Mouse (Mus musculus): ENCODE results near the gene Gm17571.

Gm17571 gene

GRCm38 (mm10) chr9:13455231-13455630, 8.7 kb upstream of the Gm17571 start:
- no peak for DNase-seq (ENCODE audit: low spot score in 2 of 2)

GRCm38 (mm10) chr9:13454651-13455123, 8.1 kb upstream of the Gm17571 start:
- DNase-seq (ENCODE audit: low spot score in 2 of 2), result no peak

- DNase-seq (ENCODE audit: low spot score in 2 of 2), result no peak
These were observed 2.2 kb upstream of the Gm17571 start for GRCm38 (mm10) chr9:13448716-13449115.

- DNase-seq (ENCODE audit: low spot score in 2 of 2), result no peak
These were observed 317 bp downstream of the Gm17571 start for GRCm38 (mm10) chr9:13446236-13446635.

- no peak for DNase-seq (ENCODE audit: low spot score in 2 of 2)
These were observed 2.9 kb downstream of the Gm17571 start for GRCm38 (mm10) chr9:13443484-13444211.

- no peak for DNase-seq (ENCODE audit: low spot score in 2 of 2)
These were observed 4.4 kb downstream of the Gm17571 start for GRCm38 (mm10) chr9:13442012-13442735.

DNA sequence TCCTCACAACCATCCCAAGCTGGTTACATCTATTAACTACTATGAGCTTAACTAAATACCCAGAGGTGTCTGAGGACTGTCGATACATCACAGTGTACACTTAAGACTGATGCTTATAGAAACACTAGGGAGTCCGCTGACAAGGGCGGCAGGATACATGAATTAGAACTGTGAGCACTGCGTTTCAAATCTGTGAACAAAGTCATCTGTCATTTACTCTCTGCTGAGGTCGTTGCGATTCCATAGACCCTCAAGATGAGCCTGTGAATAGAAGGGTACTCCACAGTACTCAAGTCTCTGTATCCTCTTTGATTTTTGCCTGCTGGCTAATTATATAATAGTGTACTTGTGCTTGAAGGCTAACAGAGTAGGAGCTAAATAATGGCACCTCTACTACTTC, 5.6 kb downstream of the Gm17571 start:
- no peak for DNase-seq (ENCODE audit: low spot score in 2 of 2)

DNA sequence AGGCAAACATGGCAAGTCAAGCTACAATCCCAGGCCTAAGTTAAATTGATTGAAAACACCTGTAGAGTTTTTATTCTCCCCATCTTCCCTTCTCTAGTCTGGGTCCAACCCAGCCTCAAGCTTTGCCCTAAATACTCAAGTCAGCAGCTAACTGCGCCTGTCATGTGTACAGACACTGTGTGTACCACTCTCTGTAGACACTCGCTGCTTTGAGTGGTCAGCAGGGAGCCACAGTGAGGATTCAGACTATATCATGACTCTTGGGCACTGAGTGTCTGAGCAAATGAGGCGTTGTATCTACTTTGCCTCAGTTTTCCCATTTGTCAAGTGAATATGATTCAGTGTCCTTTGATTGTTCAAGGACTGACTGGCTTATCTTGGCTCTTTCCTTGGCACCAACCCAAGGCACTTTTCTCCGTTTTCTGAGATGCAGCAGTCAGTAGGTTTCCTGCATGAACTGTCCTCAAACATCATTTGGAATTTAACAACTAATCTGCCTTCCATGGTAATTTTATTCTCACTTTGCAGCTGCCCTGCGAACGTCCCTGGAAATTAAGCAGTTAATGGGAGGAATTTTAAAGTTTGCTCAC, 13.0 kb downstream of the Gm17571 start:
- no peak for DNase-seq (ENCODE audit: low spot score in 2 of 2)

GRCm38 (mm10) chr9:13431646-13432045, 14.9 kb downstream of the Gm17571 start:
- DNase-seq (ENCODE audit: low spot score in 2 of 2), result no peak

DNA sequence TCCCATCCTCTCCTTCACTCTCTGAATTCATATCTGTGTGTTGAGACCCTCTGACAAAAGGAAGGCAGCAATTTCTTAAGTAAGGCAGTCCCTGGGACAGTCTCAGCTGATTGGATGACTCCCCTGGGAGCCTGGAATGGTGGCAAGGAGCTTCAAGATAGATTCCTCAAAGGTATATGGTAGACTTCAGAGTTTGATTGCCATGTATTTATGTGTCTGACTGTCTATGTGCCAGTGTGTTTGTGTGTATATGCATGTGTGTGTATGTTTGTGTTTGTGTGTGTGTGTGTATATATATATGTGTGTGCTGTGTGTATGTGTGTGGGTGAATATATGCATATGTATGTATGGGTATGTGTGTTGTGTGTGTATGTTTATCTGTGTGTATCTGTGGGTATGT, 15.8 kb downstream of the Gm17571 start:
- no peak for DNase-seq (ENCODE audit: low spot score in 2 of 2)

DNA sequence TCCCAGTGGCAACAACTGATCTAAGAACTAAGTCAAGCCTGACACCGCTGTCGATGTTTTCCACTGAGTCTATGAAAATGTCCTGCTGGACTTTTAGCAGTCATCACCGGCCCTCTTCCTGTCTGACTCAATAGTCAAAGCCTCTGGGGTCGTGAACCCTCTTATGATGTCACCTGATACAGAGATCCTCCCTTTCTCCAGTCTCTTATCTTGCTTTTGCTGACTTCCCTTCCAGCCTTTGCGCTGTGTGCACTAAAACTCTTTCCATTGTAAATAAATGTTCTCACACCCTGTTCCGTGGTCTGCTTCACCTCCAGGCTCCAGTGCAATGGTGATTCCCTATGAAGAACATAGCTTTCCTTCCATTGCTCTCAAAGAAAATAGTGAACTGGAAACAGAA, 16.3 kb downstream of the Gm17571 start:
- DNase-seq (ENCODE audit: low spot score in 2 of 2), result no peak

GRCm38 (mm10) chr9:13429477-13430125, 17.0 kb downstream of the Gm17571 start:
- no peak for DNase-seq (ENCODE audit: low spot score in 2 of 2)

- peak; percentile 23 to 57 for DNase-seq (ENCODE audit: low spot score in 2 of 2)
These were observed 21.3 kb downstream of the Gm17571 start for GRCm38 (mm10) chr9:13425031-13425940.

DNA sequence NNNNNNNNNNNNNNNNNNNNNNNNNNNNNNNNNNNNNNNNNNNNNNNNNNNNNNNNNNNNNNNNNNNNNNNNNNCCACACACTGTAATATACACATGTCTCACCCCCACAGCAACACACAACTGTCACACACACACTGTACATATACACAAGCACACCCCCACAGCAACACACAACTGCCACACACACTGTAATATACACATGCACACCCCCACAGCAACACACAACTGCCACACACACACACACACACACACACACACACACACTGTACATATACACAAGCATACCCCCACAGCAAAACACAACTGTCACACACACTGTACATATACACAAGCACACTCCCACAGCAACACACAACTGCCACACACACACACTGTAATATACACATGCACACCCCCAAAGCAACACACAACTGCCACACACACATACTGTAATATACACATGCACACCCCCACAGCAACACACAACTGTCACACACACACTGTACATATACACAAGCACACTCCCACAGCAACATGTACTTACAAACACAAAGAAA, 32.3 kb downstream of the Gm17571 start:
- DNase-seq (ENCODE audit: low spot score in 2 of 2), result no peak
